Mouse (Mus musculus): Measurements from ENCODE around the gene Nans.

Gene Nans

DNA sequence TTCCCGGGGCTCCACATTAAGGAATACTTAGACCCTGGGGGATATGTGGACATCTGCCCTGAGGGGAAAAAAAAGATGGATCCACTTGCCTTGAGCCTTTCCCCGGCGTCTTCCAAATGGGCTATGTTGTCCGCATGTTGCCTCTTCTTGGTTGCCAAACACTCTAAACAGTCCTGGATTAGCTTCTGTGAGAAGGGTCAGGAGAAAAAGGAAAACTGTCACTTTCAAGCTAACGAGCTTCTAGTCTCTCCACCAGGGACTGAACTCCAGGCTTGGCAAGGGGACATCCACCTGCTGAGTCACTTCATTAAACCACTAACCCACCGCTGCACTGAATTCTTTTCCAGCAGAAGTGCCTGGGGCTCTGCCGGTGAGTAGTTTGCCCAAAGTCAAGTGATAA lies 43.9 kb downstream of the Nans start:
- DNase-seq (ENCODE audit: low spot score in 2 of 2), result no peak

DNA sequence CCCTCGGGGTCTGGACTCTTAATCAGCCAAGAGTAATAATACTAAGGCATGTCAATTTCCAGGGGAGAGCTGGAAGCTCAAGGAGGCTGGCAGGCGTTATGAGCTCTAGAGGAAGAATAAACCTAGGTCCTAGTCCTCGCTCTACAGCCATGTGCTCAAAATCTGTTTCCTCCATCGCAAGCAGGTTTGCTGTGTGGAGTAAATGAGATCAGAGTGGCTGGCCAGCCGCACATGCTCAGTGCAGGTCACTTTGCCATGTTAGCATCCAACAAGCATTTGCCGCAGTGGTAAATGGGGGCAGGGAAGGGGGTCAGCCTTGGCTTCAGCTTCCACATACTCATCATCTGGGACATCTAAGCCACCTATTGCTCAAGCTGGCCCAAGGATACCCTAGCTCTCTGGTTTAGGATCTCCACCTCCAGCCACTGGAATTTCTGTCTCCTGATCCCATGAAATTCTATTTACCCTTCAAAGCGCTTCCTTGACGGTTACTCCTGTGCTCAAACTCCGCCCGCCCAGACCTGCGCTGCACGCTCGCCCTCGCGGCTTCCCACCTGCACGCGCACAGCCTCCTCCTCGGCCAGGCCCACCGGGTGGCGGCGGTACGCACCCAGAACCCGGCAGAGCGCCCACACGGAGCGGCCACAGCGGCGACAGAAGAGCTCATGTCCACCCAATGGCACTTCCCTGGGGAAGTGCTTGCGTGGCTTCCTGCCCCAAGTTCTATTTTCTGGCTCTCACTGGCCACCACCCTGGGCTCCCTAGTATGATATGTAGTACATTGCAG lies 45.1 kb downstream of the Nans start:
- no peak for DNase-seq (ENCODE audit: low spot score in 2 of 2)

DNA sequence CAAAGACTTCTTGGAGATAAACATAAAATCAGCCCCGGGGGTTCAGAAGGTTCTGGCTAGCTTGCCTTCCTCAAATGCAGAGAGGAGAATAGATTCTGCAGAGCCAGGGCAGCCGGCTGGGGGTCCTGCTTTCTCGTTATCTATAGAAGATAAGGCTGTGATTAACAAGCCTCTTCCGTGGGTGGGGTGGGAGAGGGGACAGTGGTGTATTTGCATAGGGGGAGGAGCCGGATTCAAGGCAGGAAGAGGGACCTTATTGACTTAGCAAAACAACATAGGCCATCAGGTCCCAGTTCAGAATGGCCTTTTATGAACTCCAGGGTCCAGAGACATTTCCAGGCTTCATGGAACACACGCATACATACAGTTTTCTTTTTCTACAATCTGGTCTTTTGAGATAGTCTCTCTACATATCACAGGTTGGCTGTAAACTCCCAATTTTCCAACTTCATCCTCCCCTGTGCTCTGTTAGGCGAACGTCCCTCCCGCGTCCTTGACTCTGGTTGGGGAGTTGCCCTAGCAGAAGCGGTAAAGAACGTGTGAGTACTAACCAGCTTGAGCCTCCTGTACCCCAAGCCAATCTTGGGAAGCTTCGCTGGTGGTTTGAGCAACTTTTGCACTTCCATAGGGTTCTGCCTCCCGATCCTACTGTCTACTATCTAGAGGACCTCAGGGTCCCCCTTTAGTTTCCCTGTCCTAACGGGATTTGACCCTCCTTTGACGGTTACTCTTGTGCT lies 46.2 kb downstream of the Nans start:
- DNase-seq (ENCODE audit: low spot score in 2 of 2), result no peak

DNA sequence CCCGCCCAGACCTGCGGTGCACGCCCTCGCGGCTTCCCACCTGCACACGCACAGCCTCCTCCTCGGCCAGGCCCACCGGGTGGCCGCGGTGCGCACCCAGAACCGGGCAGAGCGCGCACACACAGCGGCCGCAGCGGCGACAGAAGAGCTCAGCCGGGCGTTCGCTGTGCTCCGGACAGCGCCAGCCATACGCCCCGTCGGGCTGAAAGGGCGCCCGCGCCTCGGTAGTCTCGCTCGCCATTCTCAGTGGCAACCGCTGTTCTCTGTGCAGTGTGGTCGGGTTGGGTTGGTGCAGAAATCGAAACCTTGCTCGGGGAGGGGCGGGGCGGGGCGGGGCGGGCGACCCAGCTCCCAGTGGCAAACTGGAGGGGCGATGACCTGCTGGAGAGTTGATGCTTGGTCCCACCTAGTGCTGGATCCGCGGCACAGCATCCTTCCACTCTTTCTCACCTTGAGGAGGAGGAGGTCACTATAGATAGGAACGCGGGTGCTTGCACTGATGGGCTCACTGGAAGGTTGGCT lies 46.9 kb downstream of the Nans start, which contains the start of gene Trim14:
Trim14 (minus strand) TSS at position 302 of the 522 bp plus-strand sequence.
- DNase-seq (ENCODE audit: low spot score in 2 of 2), result no peak

DNA sequence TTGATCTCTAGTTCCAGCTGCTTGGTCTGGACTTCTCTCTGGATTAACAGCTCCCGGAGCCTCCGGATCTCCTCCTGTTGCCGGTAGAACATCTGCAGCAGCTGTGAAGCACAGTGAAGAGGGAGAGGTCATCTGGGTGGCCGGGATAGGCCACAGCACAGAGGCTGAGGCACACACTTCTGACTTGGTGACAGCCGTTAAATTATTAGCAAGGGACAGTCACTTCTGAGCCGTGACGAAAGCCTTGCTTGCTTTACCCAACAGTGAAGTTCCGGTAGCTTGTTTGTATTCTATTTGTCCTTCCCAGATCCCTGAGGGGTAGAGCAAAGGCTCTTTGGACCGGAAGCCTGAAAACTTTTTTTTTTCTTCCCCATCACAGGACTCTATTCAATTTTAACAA lies 50.1 kb downstream of the Nans start:
- DNase-seq (ENCODE audit: low spot score in 2 of 2), result no peak

DNA sequence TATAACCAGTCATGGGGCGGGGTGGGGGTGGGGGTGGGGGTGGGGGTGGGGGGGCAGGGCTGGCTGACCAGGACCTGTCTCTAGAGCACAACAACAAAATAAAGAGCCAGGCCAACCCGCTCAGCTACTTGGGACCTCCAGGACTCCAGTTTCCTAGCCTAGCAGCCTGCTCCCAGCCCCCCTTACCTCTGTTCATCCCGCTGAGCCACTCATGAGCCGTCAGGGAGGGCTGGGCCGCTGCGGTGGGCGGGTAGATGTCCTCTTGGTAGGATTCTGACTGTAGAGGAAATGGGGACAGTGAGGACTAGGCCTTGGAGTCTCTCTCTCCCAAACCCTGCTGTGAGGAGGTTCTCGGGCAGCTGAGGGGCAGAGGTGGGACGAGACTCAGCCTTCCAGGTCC lies 52.7 kb downstream of the Nans start:
- DNase-seq (ENCODE audit: low spot score in 2 of 2), result no peak

DNA sequence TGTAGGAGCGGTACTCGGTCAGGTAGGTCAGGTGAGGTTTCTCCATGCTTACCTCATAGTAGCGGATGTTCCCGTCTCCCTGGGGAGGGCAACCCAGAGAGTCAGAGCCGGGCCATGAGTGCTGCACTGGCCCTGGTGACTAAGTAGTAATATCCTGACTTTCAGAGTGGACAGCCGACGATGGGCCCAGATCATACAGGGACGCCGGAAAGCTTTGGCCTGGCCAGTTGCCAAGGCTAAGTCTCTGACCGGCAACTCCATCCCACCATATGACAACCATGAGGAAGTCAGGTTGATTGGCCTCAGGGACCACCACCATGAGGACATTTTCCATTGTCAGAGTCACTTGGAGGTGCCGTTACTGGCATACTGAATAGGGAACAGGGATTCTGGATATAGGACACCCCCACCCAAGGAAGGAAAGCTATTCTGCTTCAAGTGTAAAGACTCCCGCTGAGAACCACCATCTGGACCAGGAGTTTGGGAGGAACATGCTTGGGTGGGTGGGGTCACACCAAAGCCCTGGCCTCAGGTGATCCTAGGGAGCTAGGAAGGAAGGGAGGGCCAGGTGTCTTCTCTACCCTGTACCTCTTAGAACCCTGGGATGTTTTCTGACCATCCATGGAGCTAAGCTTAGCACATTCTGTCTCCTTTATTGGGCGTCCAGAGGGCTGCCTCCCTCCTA lies 54.5 kb downstream of the Nans start:
- no peak for DNase-seq (ENCODE audit: low spot score in 2 of 2)

DNA sequence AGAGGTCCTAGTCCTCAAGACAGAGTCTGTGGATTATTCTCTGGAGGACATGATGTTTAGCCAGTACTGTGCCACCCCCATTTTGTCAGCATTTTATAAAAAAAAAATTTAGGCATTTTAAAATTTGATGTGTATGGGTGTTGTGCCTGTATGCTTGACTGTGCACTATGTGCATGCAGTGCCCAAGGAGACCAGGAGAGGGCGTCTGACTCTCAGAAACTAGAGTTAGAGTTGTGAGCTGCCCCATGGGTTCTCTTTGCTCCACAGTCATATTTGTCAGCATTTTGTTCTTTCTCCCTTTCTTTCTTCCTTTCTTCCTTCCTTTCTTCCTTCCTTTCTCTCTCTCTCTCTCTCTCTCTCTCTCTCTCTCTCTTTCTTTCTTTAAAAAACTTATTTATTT lies 55.3 kb downstream of the Nans start:
- no peak for DNase-seq (ENCODE audit: low spot score in 2 of 2)

DNA sequence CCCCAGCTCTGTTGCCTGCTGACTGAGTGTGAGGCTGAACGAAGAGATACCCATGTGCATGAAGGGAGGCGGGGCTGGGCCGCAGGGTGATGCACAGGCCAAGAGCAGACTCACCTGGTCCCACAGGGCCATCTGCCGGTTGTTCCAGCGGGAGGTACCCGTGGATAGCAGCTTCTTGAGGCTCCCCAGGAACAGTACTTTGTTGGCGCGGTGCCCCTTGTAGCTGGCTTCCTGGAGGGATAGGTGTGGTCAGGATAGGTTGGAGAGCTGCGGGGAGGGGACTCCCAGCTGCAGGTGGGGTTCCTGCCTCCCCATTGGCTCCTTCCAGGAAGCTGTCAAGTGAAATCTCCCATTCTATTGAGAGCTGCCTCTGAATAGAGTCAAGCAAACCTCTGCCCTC lies 56.5 kb downstream of the Nans start:
- DNase-seq (ENCODE audit: low spot score in 2 of 2), result no peak

DNA sequence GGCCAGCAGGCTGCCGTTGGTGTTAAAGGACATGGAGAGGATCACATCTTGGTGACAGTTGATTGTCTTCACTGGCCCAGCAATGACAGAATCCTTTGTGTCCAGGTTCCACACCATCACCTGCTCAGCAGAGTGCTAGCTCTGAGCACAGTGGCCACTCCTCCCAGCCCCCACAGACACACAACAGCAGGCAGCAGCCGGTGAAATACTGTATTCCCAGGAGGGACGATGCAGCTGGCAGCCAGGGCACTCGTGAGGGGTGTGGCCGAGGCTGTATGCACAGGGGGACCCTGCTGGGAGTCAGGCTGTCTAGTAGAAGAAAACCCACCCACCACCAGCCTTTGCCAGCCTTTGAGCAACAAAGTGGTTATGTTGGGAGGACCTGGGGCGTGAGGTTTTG lies 57.7 kb downstream of the Nans start:
- no peak for DNase-seq (ENCODE audit: low spot score in 2 of 2)

DNA sequence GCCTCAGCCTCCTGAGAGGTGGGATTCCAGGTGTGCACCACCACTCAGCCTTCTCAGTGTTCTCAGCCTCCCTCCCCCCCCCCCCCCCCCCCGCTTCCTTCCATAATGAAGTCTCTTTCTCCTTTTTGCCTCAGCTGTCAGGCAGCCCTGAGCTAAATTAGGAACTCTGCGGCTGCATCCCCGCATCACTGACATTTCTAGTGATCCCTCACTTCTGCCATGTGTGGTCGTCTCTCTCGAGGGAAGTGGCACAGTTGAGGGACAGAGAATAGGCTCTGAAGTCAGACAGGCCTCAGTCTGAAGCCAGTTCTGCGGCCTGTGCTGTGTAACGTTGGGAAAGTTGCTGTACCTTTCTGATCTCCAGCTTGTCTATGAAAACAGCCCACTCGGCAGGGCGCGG lies 60.9 kb downstream of the Nans start:
- DNase-seq (ENCODE audit: low spot score in 2 of 2), result no peak

DNA sequence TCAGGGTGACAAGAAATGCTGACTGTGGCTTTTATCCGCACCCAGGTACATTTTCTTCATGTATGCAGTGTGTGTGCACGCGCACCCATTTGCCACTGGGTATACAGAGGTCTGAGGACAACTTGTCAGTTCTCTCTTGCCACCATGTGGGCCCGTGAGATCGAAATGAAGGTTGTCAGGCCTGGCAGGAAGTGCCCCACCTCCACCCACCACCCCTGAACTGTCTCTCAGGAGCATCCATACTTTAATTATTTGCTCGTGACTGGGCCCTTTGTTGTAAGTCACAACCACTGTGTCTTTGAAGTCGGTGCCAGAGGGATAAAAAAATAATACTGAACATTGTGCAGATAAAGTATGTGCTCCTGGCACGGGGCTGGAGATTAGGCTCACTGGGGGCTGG lies 61.4 kb downstream of the Nans start:
- DNase-seq (ENCODE audit: low spot score in 2 of 2), result no peak

Measured in urinary bladder, postnatal 4 days (tissue).